Mouse (Mus musculus): Measurements from ENCODE around the gene Egr2.

The Egr2 gene

GRCm38 (mm10) chr10:67538585-67539400 lies 3.5 kb downstream of the Egr2 start:
- peak; percentile 38 for DNase-seq (ENCODE audit: low spot score)

GRCm38 (mm10) chr10:67539401-67539730 lies 4.1 kb downstream of the Egr2 start:
- no peak for DNase-seq (ENCODE audit: low spot score)

GRCm38 (mm10) chr10:67540591-67540990 lies 5.3 kb downstream of the Egr2 start:
- DNase-seq (ENCODE audit: low spot score): peak; percentile 29

- peak; percentile 57 for DNase-seq (ENCODE audit: low spot score)
Measured at GRCm38 (mm10) chr10:67547850-67548260, 12.6 kb downstream of the Egr2 start.

GRCm38 (mm10) chr10:67548261-67548854 lies 13.1 kb downstream of the Egr2 start:
- peak; percentile 58 for DNase-seq (ENCODE audit: low spot score)

GRCm38 (mm10) chr10:67548877-67549731 lies 13.8 kb downstream of the Egr2 start, which contains the start of gene Ado:
Gene Ado (minus strand): TSS chr10:67548955.
- peak; percentile 92 for DNase-seq (ENCODE audit: low spot score)

GRCm38 (mm10) chr10:67558053-67558452 lies 22.8 kb downstream of the Egr2 start:
- no peak for DNase-seq (ENCODE audit: low spot score)

GRCm38 (mm10) chr10:67559765-67560394 lies 24.6 kb downstream of the Egr2 start:
- no peak for DNase-seq (ENCODE audit: low spot score)

- DNase-seq (ENCODE audit: low spot score): no peak
Measured at GRCm38 (mm10) chr10:67561185-67561584, 25.9 kb downstream of the Egr2 start.

- DNase-seq (ENCODE audit: low spot score): no peak
Measured at GRCm38 (mm10) chr10:67564509-67564908, 29.2 kb downstream of the Egr2 start.

GRCm38 (mm10) chr10:67566104-67566503 lies 30.8 kb downstream of the Egr2 start:
- no peak for DNase-seq (ENCODE audit: low spot score)

- no peak for DNase-seq (ENCODE audit: low spot score)
Measured at GRCm38 (mm10) chr10:67569539-67569938, 34.3 kb downstream of the Egr2 start.

GRCm38 (mm10) chr10:67571443-67571842 lies 36.2 kb downstream of the Egr2 start:
- no peak for DNase-seq (ENCODE audit: low spot score)

- DNase-seq (ENCODE audit: low spot score): no peak
Measured at GRCm38 (mm10) chr10:67573310-67573709, 38.0 kb downstream of the Egr2 start.

- no peak for DNase-seq (ENCODE audit: low spot score)
Measured at GRCm38 (mm10) chr10:67579830-67580229, 44.6 kb downstream of the Egr2 start.

GRCm38 (mm10) chr10:67581698-67582285 lies 46.5 kb downstream of the Egr2 start:
- DNase-seq (ENCODE audit: low spot score): no peak

GRCm38 (mm10) chr10:67585873-67586610 lies 50.8 kb downstream of the Egr2 start:
- DNase-seq (ENCODE audit: low spot score): no peak
